Mouse (Mus musculus) megakaryocyte progenitor cell, adult 5-6 weeks (primary cell): ENCODE measurements around the gene Lamb3. TPM values are rescaled to one million over a fixed set of nuclear protein-coding genes. Genes with fewer than 3 reads are reported as not detected.

Source experiments
- ATAC-seq: replicated peaks from 2 replicates; pipeline ENCODE4 v1.8.0; 2016; ENCODE audit warnings: mild to moderate bottlenecking, moderate TSS enrichment, inconsistent platforms; ENCODE audit not compliant: poor library complexity
- total RNA-seq, 2 experiments: library from RNA; stranded (forward) in 1 of 2; stranded (reverse) in 1 of 2; fragments of 157-497, 149-512 nt in 1 of 2; fragments of 200-1000 nt in 1 of 2; gene quantifications; 2 replicates each; pipeline versions ENCODE4 v1.2.3 to v1.2.4; 2015 to 2017

The Lamb3 gene
- total RNA-seq, 2 experiments from 2014 or later: 1.9 to 8.8 TPM

DNA sequence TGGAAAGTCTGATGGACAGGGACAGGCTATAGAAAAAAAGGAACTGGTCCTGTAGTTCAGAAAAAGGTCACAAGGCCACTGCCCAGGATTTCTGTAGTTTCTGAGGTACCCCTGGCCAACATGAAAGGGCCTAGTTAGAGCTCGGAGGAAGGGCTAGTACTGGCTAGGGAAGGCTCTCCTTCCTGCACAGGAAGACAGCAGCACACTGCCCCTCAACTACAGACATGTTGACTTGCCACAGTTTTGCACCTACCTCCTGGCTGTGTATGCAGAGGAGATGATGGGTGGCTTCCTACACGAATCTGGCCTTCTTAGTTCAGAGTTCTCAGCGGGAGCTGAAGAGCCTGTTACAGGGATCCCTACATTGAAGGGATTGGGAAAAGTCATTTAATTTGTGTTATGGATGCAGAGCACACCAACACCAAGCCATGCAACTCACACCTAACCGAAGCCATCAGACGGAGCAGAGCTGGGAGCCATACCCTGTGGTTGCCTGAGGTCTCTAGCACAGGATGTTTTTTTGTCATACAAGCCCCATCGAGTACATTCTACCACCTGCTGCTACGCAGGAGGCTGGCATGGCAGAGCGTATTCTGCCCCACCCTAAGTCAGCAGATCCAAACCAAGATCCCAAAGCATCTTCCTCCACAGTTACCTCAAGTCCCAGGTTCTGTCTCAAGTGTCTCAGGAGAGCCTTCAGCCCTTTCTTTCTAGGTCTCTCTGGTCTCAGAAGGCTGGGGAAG lies 6.7 kb upstream of the Lamb3 start:
- peak; percentile 18 for ATAC-seq

GRCm38 (mm10) chr1:193201383-193201778 lies 6.1 kb upstream of the Lamb3 start, which contains the start of gene Traf3ip3:
Gene Traf3ip3, minus strand, starts transcription at chr1:193201703.
- ATAC-seq: peak; percentile 86

DNA sequence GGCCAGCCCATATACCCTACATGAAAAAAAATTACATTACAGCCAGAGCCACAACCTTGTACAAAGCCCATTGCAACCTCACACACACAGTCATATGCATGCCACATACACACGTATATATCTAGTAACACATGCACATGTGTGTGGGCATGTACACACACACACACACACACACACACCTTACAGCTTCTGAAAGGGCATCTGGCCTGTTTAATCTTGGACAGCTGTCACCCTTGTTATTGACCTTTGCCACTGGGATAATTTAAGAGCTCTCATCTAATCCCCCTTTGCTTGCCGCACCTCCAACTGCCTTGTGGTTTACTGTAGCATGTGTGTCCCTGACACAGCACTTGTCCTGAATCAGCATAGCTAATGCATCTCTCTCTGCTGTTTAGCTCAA lies 3.7 kb upstream of the Lamb3 start:
- no peak for ATAC-seq

GRCm38 (mm10) chr1:193205431-193205830 lies 2.1 kb upstream of the Lamb3 start:
- ATAC-seq: no peak

- peak; percentile 96 for ATAC-seq
Measured at GRCm38 (mm10) chr1:193208178-193208577, 679 bp downstream of the Lamb3 start.

GRCm38 (mm10) chr1:193211371-193211770 lies 3.9 kb downstream of the Lamb3 start:
- ATAC-seq: no peak

GRCm38 (mm10) chr1:193214053-193214452 lies 6.6 kb downstream of the Lamb3 start:
- no peak for ATAC-seq

DNA sequence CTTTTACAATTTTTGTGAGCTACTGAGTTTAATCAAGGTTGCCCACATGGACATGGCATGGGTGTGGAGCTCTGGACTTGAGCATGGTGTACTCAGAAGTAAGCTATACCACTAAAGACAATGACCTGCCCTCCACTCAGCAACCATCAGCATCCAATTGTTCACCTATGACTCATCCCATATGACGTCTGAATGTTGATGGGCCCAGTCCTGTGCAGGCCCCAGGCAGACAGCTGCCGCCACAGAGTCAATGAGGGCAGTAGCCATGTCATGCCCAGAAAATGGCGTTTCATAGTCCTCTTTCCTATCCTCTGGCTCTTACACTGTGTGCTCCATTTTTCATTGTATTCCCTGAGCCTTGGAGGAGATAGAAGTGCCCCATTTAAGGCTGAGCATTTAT lies 8.5 kb downstream of the Lamb3 start:
- ATAC-seq: no peak

- 0 out of 2 replicates have a peak, but pooled peaks have one; percentile 36 for ATAC-seq
Measured at GRCm38 (mm10) chr1:193220408-193220807, 12.9 kb downstream of the Lamb3 start.

DNA sequence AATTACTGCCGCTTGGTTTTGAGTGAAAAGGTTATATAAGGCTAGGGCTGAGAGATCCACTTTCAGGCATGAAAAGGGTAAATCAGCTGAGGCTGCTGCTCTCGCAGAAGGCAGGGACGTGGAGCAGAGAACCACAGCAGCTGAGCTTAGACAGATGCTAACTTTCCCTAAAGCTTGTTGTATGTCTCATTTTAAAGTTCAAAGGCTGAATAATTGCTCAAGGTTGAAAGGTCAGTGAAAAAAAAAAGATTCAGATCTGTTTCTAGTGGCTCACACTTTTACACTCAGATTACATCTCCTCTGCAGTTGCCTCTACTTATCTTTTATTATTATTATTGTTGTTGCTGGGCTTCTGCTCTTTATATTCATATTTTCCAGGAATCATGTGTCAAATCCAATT lies 18.0 kb downstream of the Lamb3 start:
- no peak for ATAC-seq

DNA sequence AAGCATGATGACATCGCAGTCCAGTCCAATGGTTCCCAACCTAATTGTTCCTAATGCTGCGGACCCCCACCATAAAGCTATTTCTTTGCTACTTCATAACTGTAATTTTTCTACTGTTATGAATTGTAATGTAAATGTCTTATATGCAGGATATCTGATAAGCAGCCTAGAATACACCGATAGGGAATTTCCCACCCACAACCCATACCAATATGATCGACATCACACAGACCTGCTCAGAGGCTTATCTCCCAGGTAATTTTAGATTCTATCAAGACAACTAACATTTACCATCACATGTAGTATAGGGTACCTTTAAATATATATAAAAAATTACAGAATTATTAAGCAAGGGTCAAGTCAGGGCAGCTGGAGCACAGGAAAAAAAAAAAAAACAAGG lies 18.6 kb downstream of the Lamb3 start:
- ATAC-seq: no peak

DNA sequence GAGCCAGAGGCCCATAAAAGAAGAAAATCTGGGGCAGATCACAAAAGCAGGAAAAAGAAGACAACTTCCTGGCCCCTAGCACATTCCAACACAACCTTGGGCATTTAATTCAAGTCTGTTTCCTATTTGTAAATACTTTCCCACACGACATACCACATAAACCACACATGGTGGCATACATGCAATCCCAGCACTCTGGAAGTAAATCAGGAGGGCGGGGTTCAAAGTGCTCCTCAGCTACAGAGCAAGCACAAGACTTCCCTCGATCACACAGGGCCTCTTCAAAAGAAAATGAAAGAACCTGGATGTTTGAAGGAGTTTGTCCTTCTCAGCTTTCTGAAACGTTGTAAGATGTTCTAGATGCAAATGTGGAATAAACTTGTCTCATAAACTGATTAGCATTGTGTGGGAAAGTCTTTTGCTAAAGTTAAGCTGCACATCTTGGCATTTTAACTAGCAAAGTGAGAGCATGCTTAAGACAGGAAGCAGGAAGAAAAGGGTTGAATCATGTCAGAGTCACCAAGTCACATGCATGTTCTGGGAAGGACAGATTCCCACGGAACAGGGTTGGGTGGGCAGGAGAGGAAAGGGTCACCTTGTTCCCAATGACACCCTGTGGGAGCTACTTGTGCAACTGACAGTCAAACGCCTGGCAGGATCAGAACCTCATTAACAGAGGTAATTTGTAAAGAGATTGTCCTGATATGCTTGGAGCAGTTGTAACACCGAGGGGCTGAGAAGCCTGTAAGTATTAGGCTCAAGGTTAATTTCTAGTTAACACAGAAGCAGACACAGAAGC lies 19.4 kb downstream of the Lamb3 start:
- ATAC-seq: peak; percentile 49

DNA sequence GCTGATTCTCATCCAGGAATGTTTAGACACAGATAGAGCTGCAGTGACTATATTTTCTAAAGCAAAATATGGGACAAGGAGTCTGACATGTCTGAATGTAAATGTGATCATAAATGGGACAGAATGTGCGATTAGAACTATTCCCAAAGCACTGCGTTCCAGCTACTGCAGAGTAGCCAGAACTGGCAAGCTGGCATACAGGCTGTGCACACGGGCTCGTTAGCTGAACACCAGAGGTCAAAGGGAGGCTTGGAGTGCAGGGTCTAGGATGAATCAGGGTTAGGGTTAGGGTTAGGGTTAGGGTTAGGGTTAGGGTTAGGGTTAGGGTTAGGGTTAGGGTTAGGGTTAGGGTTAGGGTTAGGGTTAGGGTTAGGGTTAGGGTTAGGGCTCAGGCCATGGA lies 20.0 kb downstream of the Lamb3 start:
- ATAC-seq: no peak

DNA sequence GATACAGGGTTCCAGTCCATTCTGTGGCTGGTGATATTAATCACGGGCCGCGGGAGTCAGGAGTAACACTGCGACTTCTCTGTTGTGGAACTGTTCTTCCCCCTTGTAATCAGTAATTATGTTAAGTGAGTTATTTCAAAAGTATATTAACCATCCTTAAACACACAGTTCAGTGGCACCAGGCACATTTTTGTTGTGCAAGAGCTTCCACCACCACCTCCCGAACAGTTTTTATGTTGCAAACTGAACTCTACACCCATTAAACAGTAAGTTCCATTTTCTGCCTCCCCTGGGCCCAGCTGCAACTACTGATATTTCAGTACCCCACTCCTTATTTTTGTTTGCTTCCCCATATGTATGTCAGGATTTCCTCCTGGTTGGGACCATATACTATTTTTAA lies 22.1 kb downstream of the Lamb3 start:
- ATAC-seq: peak; percentile 53

DNA sequence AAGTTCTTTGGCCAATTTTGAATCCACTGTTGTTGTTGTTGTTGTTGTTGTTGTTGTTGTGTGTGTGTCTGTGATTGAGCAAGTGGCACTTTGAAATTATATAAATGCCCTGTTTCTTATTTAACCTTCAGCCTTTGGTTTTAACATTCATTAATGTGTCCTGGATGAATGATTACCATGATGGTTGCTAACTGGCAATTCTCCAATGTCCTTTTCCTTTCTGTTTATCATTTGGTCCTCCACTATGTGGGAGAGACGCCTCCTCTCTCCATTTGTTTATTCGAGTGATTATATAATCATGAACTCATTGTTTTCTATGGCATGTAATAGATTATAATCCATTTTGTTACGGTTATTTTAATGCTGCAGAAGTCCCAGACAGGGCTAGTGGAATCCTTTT lies 23.0 kb downstream of the Lamb3 start:
- no peak for ATAC-seq

DNA sequence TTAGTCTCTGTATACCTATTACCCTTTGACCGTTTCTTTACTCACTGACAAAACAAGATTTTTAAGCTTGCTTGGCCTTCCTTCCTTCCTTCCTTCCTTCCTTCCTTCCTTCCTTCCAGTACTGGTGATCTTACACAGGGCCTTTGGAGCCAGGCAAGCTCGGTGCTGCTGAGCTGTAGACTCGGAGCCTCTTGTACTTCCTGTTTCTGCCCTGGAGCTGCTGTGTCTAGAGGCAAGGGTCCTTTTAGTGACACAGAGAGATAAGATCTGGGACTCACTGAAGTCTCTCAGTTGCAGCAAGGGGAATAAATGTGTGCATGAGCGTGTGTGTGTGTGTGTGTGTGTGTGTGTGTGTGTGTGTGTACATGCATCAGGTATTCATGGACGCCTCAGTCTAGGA lies 23.4 kb downstream of the Lamb3 start:
- ATAC-seq: peak; percentile 80

- ATAC-seq: peak; percentile 27
Measured at GRCm38 (mm10) chr1:193232732-193233131, 25.2 kb downstream of the Lamb3 start.

- no peak for ATAC-seq
Measured at GRCm38 (mm10) chr1:193234130-193234645, 26.7 kb downstream of the Lamb3 start.

DNA sequence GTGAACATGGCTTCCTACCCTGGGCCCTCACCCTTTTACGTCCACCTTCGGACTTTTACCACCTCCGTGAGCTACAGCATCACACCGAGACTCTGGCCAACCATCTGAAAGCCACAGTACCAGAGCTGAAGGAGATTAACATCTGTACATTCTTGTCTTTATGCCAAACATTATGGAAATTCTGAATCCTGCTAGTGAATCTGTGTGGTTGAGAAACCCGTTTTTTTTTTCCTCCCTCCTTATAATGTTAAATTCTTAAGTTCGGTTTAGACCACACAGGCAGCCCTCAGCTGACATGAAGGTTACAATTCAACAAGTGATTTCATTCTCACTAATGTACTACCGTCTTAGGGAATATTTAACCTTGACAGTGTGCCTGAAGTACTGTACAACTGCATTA lies 27.4 kb downstream of the Lamb3 start:
- no peak for ATAC-seq

DNA sequence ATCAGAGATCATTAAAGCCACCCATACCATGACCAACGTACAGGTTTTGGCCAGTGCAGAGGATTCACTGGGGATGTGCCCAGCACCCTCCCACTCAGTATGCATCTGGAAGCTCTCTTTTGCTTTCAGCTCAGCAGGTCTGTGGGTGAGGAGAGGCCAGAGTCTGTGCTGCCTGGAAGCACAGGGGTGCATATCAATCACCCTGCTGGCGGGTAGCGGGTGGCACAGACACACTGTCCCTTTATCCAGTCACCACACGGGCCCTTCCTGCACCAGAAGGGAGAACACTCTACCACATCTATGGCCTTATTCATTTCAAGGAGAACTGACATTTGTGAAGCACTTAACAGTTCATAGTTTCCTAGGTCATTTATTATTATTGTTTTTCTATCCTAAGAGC lies 30.9 kb downstream of the Lamb3 start:
- no peak for ATAC-seq

DNA sequence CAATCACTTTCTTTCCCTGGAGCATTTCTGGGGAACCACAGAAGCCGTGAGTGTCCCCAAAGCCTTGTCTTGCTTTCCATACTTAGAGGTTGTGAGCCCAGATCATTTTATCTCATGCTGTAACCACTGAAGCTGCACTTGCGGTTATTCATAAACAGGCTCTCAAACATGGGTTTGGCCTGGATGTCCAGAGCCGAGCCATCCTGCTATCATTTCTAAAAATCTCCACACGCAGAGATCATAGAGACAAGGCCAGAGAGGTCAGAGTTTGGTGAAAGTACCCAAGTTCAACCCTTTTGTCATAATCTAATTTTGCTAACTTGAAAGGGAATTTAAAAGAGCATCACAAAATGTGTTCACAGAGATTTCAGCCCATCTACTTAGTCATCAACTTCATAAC lies 33.9 kb downstream of the Lamb3 start:
- ATAC-seq: no peak

GRCm38 (mm10) chr1:193242238-193242637 lies 34.7 kb downstream of the Lamb3 start:
- ATAC-seq: peak; percentile 93
